Mouse (Mus musculus): ENCODE measurements around the gene Myl4.

The Myl4 gene

DNA sequence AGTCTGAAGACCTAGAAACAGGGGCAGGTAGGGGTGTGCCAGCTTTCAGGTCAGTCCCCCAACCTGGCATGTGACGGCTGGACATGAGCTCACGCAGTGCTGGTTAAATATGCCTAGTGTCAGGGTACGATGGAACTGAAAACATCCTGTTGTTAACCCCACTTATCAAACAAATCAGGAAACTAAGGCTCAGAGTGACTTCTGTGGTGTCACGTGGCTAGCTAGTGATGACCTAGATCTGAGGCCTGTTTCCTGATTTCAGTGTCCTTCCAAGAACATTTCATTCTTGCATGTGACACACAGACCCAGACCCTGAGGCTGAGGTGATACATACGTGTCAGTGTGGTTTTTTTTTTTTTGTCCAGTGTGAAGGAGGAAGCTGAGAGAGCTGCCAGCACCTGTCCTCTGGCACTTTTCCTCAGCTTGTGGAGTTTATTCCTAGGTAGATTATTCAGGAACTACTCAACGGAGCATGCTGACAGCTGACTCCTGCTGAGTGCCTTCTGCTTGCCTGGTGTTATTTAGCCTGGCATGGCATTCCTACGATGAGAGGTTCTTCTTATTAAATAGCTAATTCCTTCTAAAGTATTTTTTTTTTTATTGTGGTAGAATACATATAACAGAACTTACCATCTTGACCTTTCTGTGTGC is 79.8 kb downstream of the Myl4 start:
- DNase-seq (ENCODE audit: low read depth, low spot score): peak; percentile 80

DNA sequence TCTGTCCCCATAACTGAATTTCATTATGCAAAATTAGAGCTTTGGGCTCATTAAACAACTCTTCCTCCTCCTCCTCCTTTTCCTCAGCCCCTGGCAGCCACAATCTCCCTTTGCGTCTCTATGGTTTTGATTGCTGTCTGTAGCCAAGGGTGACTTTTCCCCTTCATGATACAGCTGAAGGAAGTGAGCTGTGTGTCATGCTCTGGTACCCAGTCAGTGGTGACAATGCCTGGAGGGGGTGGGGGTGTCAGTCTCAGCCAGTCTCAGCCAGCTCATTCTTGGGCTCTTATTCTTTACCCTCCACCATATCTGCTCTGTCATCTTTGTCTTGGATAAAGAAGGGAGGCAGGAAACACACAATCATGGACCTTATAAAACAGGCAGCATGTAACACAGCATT is 80.8 kb downstream of the Myl4 start:
- DNase-seq (ENCODE audit: low read depth, low spot score): peak; percentile 56

DNA sequence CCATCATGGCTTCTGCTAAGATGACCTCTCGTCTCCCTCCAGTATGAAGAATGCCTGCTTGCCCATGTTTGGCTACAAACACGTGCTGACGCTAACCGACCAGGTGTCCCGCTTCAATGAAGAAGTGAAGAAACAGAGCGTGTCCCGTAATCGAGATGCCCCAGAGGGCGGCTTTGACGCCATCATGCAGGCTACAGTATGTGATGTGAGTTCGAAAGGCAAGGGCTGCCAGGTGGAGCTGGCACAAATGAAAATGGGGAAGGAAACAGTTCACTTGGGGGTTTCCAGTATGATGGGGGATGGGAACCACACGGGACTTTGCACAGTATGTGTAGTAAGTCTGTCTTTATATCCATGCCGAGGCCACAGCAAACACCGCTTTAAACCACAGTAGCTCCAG is 86.5 kb downstream of the Myl4 start:
- DNase-seq (ENCODE audit: low read depth, low spot score): peak; percentile 32

GRCm38 (mm10) chr11:104638006-104638405 is 87.5 kb downstream of the Myl4 start:
- DNase-seq (ENCODE audit: low read depth, low spot score): no peak

GRCm38 (mm10) chr11:104638906-104639305 is 88.4 kb downstream of the Myl4 start:
- DNase-seq (ENCODE audit: low read depth, low spot score): no peak

DNA sequence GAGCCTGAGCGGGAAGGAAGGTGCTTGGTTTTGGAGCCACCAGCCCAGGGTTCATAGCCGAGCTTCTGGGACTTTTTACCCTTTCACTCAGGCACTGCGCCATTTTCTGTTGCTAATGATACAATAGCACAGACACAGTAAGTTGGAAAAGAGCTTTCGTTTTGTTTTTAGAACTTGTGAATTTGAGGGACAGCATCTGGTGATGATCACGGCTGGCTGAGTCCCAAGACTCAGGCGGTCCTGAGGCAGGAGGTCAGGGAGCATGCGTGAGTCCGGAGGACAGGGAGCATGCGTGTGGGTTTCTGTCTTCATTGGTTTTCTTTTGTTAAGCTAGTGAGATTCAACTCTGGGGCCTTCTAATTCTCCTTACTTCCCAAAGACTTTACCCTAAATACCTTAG is 89.2 kb downstream of the Myl4 start:
- no peak for DNase-seq (ENCODE audit: low read depth, low spot score)

GRCm38 (mm10) chr11:104640894-104641293 is 90.4 kb downstream of the Myl4 start:
- no peak for DNase-seq (ENCODE audit: low read depth, low spot score)

DNA sequence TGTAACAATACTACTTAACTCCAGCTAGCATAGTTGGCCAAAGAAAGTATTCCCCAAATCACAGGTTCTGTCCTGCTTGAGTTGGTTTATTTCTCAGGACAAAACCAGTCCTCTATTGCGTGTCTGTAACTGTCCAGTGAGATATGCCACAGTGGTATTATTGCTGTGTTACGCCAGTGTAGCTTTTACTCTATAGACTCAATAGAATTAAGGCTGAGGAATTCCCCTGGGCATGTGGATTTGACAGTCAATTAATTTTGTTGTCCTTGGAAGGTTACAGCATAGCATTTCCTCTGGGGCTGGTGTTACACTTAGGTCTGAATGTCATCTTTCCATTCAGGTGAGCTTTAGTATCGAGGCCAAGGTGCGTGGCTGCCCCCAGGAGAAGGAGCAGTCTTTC is 92.8 kb downstream of the Myl4 start:
- DNase-seq (ENCODE audit: low read depth, low spot score): no peak
